Mouse (Mus musculus): ENCODE measurements around the gene Ndst2. TPM values are rescaled to one million over a fixed set of nuclear protein-coding genes. Genes with fewer than 3 reads are reported as not detected.

Gene Ndst2
- polyA plus RNA-seq, 1 experiment from 2014 or later: 35.6 TPM

GRCm38 (mm10) chr14:20681742-20682141, 52.6 kb downstream of the Ndst2 start:
- ATAC-seq (ENCODE audit: insufficient read depth) (no peak), DNase-seq (no peak)
- no peak overlapping the region for H3K4me3 ChIP-seq (ENCODE audit: low read depth, low read length)
- no peaks in the 10 kb centered on the region for H3K4me1 ChIP-seq (ENCODE audit: insufficient read depth)
- H3K9me3 ChIP-seq (ENCODE audit: low read depth, low read length): no peaks in the 10 kb centered on the region
- H3K4me2 ChIP-seq: no peak overlapping the region
- H3K27ac ChIP-seq (ENCODE audit: low read depth): no peak overlapping the region
- 90% methylated on average over 2 of the region's 2 CpGs for WGBS
- TF ChIP-seq CTCF (IDR thresholded peaks at IDR 0.05; ENCODE audit: low read depth): no peak
- H3K36me3 ChIP-seq (ENCODE audit: insufficient read depth): peaks cover 100% of the 10 kb centered on the region
- H3K9ac ChIP-seq: no peak overlapping the region
- H3K27me3 ChIP-seq (ENCODE audit: insufficient read depth, low read length): no peaks in the 10 kb centered on the region

GRCm38 (mm10) chr14:20677906-20678305, 56.5 kb downstream of the Ndst2 start:
- no peak for DNase-seq
- no peaks in the 10 kb centered on the region for H3K27me3 ChIP-seq (ENCODE audit: insufficient read depth, low read length)
- no peaks in the 10 kb centered on the region for H3K9me3 ChIP-seq (ENCODE audit: low read depth, low read length)
- H3K9ac ChIP-seq: no peak overlapping the region
- ATAC-seq (ENCODE audit: insufficient read depth): no peak
- WGBS: 85% methylated on average over 4 of the region's 4 CpGs
- peaks cover 75% of the 10 kb centered on the region for H3K36me3 ChIP-seq (ENCODE audit: insufficient read depth)
- H3K27ac ChIP-seq (ENCODE audit: low read depth): no peak overlapping the region
- no peak overlapping the region for H3K4me3 ChIP-seq (ENCODE audit: low read depth, low read length)
- no peak for TF ChIP-seq CTCF (IDR thresholded peaks at IDR 0.05; ENCODE audit: low read depth)
- H3K4me2 ChIP-seq: no peak overlapping the region
- peaks cover 8% of the 10 kb centered on the region; the same call in 1 of the 2 replicates for H3K4me1 ChIP-seq (ENCODE audit: insufficient read depth)

GRCm38 (mm10) chr14:20674064-20674833, 60.1 kb downstream of the Ndst2 start, which contains the start of gene Sec24c:
Gene Sec24c, plus strand, starts transcription at chr14:20674308.
- WGBS: 2% methylated on average over 43 of the region's 43 CpGs
- peak; percentile 100 for DNase-seq
- H3K9me3 ChIP-seq (ENCODE audit: low read depth, low read length): no peaks in the 10 kb centered on the region
- peak within 1 kb of the TSS; percentile 88 for H3K27ac ChIP-seq (ENCODE audit: low read depth)
- TF ChIP-seq CTCF (IDR thresholded peaks at IDR 0.05; ENCODE audit: low read depth): no peak
- peak within 1 kb of the TSS; percentile 68 for H3K4me2 ChIP-seq
- H3K4me1 ChIP-seq (ENCODE audit: insufficient read depth): peaks cover 8% of the 10 kb centered on the region; the same call in 1 of the 2 replicates
- H3K9ac ChIP-seq: peak within 1 kb of the TSS; percentile 65
- ATAC-seq (ENCODE audit: insufficient read depth): peak; percentile 96
- peak within 1 kb of the TSS; percentile 63 for H3K4me3 ChIP-seq (ENCODE audit: low read depth, low read length)
- no peaks in the 10 kb centered on the region for H3K27me3 ChIP-seq (ENCODE audit: insufficient read depth, low read length)
- peaks cover 38% of the 10 kb centered on the region for H3K36me3 ChIP-seq (ENCODE audit: insufficient read depth)

GRCm38 (mm10) chr14:20673735-20674063, 60.7 kb downstream of the Ndst2 start:
- no peaks in the 10 kb centered on the region for H3K27me3 ChIP-seq (ENCODE audit: insufficient read depth, low read length)
- peak overlapping the region; percentile 48 for H3K9ac ChIP-seq
- ATAC-seq (ENCODE audit: insufficient read depth): peak; percentile 57
- H3K4me1 ChIP-seq (ENCODE audit: insufficient read depth): peaks cover 8% of the 10 kb centered on the region; the same call in 1 of the 2 replicates
- H3K36me3 ChIP-seq (ENCODE audit: insufficient read depth): peaks cover 33% of the 10 kb centered on the region
- H3K4me2 ChIP-seq: peak overlapping the region; percentile 68
- WGBS: 8% methylated on average over 13 of the region's 13 CpGs
- H3K27ac ChIP-seq (ENCODE audit: low read depth): peak overlapping the region; percentile 88
- DNase-seq: no peak
- H3K4me3 ChIP-seq (ENCODE audit: low read depth, low read length): peak overlapping the region; percentile 63
- no peaks in the 10 kb centered on the region for H3K9me3 ChIP-seq (ENCODE audit: low read depth, low read length)
- no peak for TF ChIP-seq CTCF (IDR thresholded peaks at IDR 0.05; ENCODE audit: low read depth)

Small RNA genes within 50 kb of the gene (microRNA-seq; reads per million reads assigned to microRNA genes)
- 3.1 reads per million, percentile 8 among the genes with 10 or more reads in this experiment for gene Mir6946 (ENCODE audit: borderline number of aligned reads)

Other genes starting within 250 kb of the Ndst2 start
- 0.96 and 1.4 TPM in 2 replicates for gene Mss51, start 237.7 kb downstream of the Ndst2 start, polyA plus RNA-seq (2014; fragmentation: Nextera tagmentation; extraction: Ambion mirVana)
- 60.7 and 61.1 TPM in 2 replicates for gene Ppp3cb, start 188.0 kb downstream of the Ndst2 start, polyA plus RNA-seq (2014; fragmentation: Nextera tagmentation; extraction: Ambion mirVana)
- 10.0 and 11.8 TPM in 2 replicates for gene Usp54, start 93.5 kb downstream of the Ndst2 start, polyA plus RNA-seq (2014; fragmentation: Nextera tagmentation; extraction: Ambion mirVana)
- gene Myoz1, start 78.0 kb downstream of the Ndst2 start, polyA plus RNA-seq (2014; fragmentation: Nextera tagmentation; extraction: Ambion mirVana): 0.24 and 0.87 TPM in 2 replicates
- 0.75 and 2.8 TPM in 2 replicates for gene Synpo2l, start 66.2 kb downstream of the Ndst2 start, polyA plus RNA-seq (2014; fragmentation: Nextera tagmentation; extraction: Ambion mirVana)
- gene Sec24c, start 60.3 kb downstream of the Ndst2 start, polyA plus RNA-seq (2014; fragmentation: Nextera tagmentation; extraction: Ambion mirVana): 96.0 and 100 TPM in 2 replicates
- gene Fut11, start 39.6 kb downstream of the Ndst2 start, polyA plus RNA-seq (2014; fragmentation: Nextera tagmentation; extraction: Ambion mirVana): 29.2 and 30.2 TPM in 2 replicates
- gene Chchd1, start 31.6 kb downstream of the Ndst2 start, polyA plus RNA-seq (2014; fragmentation: Nextera tagmentation; extraction: Ambion mirVana): 224 and 227 TPM in 2 replicates
- 29.9 and 37.3 TPM in 2 replicates for gene Zswim8, start 27.0 kb downstream of the Ndst2 start, polyA plus RNA-seq (2014; fragmentation: Nextera tagmentation; extraction: Ambion mirVana)
- gene Camk2g, start 59.5 kb upstream of the Ndst2 start, polyA plus RNA-seq (2014; fragmentation: Nextera tagmentation; extraction: Ambion mirVana): 46.3 and 46.6 TPM in 2 replicates
- gene Plau, start 102.1 kb upstream of the Ndst2 start, polyA plus RNA-seq (2014; fragmentation: Nextera tagmentation; extraction: Ambion mirVana): 0.99 TPM in 2 replicates
- gene Vcl, start 194.8 kb upstream of the Ndst2 start, polyA plus RNA-seq (2014; fragmentation: Nextera tagmentation; extraction: Ambion mirVana): 64.3 and 69.5 TPM in 2 replicates